Mouse (Mus musculus) MEL (cell line): ENCODE results near the gene Tk2.

Source experiments
- CTCF ChIP-seq, 3 experiments: IDR thresholded peaks in 2 of 3; conservative IDR thresholded peaks in 1 of 3; 2 replicates each; pipeline ENCODE4 v1.5.1; 2011 to 2012; ENCODE audit warnings: low read length in 3 of 3, low read depth in 2 of 3, mild to moderate bottlenecking in 2 of 3, improper control_type of control experiment in 1 of 3, inconsistent platforms in 1 of 3, mixed read lengths in 1 of 3, moderate library complexity in 1 of 3; ENCODE audit not compliant: control insufficient read depth in 1 of 3, insufficient read depth in 1 of 3, poor library complexity in 1 of 3, severe bottlenecking in 1 of 3
- ETS1 ChIP-seq: IDR thresholded peaks from 2 replicates; pipeline ENCODE4 v1.6.1; 2012; ENCODE audit warnings: low read depth, mild to moderate bottlenecking, inconsistent platforms, low read length, improper control_type of control experiment, moderate library complexity
- MAX ChIP-seq: IDR thresholded peaks from 2 replicates; pipeline ENCODE4 v1.6.1; 2011; ENCODE audit warnings: low read length, improper control_type of control experiment
- MYC ChIP-seq: IDR thresholded peaks from 2 replicates; pipeline ENCODE4 v1.6.1; 2011; ENCODE audit warnings: low read depth, mild to moderate bottlenecking, low read length, improper control_type of control experiment, moderate library complexity
- POLR2A ChIP-seq, 2 experiments: IDR thresholded peaks; 2 replicates each; pipeline ENCODE4 v1.6.1; 2011 to 2012; ENCODE audit warnings: low read length in 2 of 2, mild to moderate bottlenecking in 2 of 2, control low read depth in 1 of 2, improper control_type of control experiment in 1 of 2, low read depth in 1 of 2, moderate library complexity in 1 of 2; ENCODE audit not compliant: control insufficient read depth in 1 of 2, insufficient read depth in 1 of 2, poor library complexity in 1 of 2
- POLR2AphosphoS2 ChIP-seq: IDR thresholded peaks from 2 replicates; pipeline ENCODE4 v1.6.1; 2011; ENCODE audit warnings: low read length, improper control_type of control experiment
- RCOR1 ChIP-seq: IDR thresholded peaks from 2 replicates; pipeline ENCODE4 v1.6.1; 2012; ENCODE audit warnings: low read depth, mild to moderate bottlenecking, inconsistent platforms, low read length, improper control_type of control experiment
- SMC3 ChIP-seq: IDR thresholded peaks from 2 replicates; pipeline ENCODE4 v1.6.1; 2011; ENCODE audit warnings: low read depth, low read length, improper control_type of control experiment
- TAL1 ChIP-seq: IDR thresholded peaks from 2 replicates; pipeline ENCODE4 v1.6.1; 2012; ENCODE audit warnings: mild to moderate bottlenecking, inconsistent platforms, low read length, moderate library complexity, mixed read lengths
- ZKSCAN1 ChIP-seq: IDR thresholded peaks from 2 replicates; pipeline ENCODE4 v1.6.1; 2012; ENCODE audit warnings: low read depth, mild to moderate bottlenecking, inconsistent platforms, low read length, improper control_type of control experiment, moderate library complexity

GRCm38 (mm10) chr8:104186827-104187226, 61.5 kb downstream of the Tk2 start:
- no peak for TF ChIP-seq CTCF (IDR thresholded peaks at IDR 0.05 in 2 of 3, conservative IDR thresholded peaks at IDR 0.05 in 1 of 3; ENCODE audit: control insufficient read depth in 1 of 3, insufficient read depth in 1 of 3, low read depth in 2 of 3, low read length in 3 of 3, poor library complexity in 1 of 3, severe bottlenecking in 1 of 3)
- no peak for TF ChIP-seq MAX
- TF ChIP-seq SMC3 = no peak
- no peak for TF ChIP-seq POLR2A (IDR thresholded peaks at IDR 0.05; ENCODE audit: control insufficient read depth in 1 of 2, insufficient read depth in 1 of 2, low read depth in 1 of 2, low read length in 2 of 2, poor library complexity in 1 of 2)
- no peak for TF ChIP-seq RCOR1
- no peak for TF ChIP-seq POLR2AphosphoS2
- TF ChIP-seq ETS1 = no peak
- no peak for TF ChIP-seq MYC
- no peak for TF ChIP-seq ZKSCAN1
- no peak for TF ChIP-seq TAL1
